Comparison of ENCODE assay signal across 11 mouse cellular contexts in genomic region chr11:19987756-19988091, GRCm38 (mm10).
DNase-seq lines count a peak whose midpoint lies in the region; ATAC-seq and TF ChIP-seq lines count a peak whose summit lies in the region.
"Had no signal": no experiment of that assay in that cellular context is flagged by ENCODE, and none has a peak within 500 bp of the region (broad histone marks: within the 10 kb centered on the region; RNA-seq: fewer than 3 reads in every experiment).

No protein-coding gene starts in this region.

- no peak for ATAC-seq in liver, embryonic 11.5 days (replicated peaks; ENCODE audit: low FRiP score)
- no peak for ATAC-seq in stomach, postnatal 0 days (ENCODE audit: low FRiP score, low TSS enrichment)
- no peak for ATAC-seq in hindbrain, embryonic 13.5 days (ENCODE audit: low FRiP score)

- H3K9me3 ChIP-seq in liver, embryonic 11.5 days (ENCODE audit: control insufficient read depth, low read length): no peaks in the 10 kb centered on the region
- H3K9me3 ChIP-seq in stomach, postnatal 0 days (ENCODE audit: control insufficient read depth, low read length): no peaks in the 10 kb centered on the region
- no peaks in the 10 kb centered on the region for H3K9me3 ChIP-seq in hindbrain, embryonic 13.5 days
- H3K9me3 ChIP-seq: hindbrain, embryonic 12.5 days had no signal

- no peak for TF ChIP-seq CTCF in liver, adult 2 months (IDR thresholded peaks at IDR 0.05; ENCODE audit: low read depth, low read length)
- no peak for TF ChIP-seq CTCF in stomach, postnatal 0 days (IDR thresholded peaks at IDR 0.05; ENCODE audit: low read depth)

- peaks cover 12% of the 10 kb centered on the region; the same call in 1 of the 2 replicates for H3K79me2 ChIP-seq in liver, adult 2 months (ENCODE audit: control insufficient read depth, insufficient read depth, low read length)

- no peak for TF ChIP-seq EP300 in stomach, postnatal 0 days (optimal IDR thresholded peaks at IDR 0.05)

- H3K36me3 ChIP-seq in liver, adult 2 months (ENCODE audit: control insufficient read depth, insufficient read depth, low read length): no peaks in the 10 kb centered on the region
- H3K36me3 ChIP-seq in liver, embryonic 11.5 days (ENCODE audit: control insufficient read depth, insufficient read depth, low read length): no peaks in the 10 kb centered on the region
- H3K36me3 ChIP-seq in stomach, postnatal 0 days (ENCODE audit: control insufficient read depth, insufficient read depth, low read length): no peaks in the 10 kb centered on the region
- H3K36me3 ChIP-seq in hindbrain, embryonic 13.5 days: no peaks in the 10 kb centered on the region
- H3K36me3 ChIP-seq: hindbrain, embryonic 12.5 days had no signal

- peak overlapping the region; percentile 75 for H3K27ac ChIP-seq in liver, adult 2 months (replicated peaks; ENCODE audit: insufficient read depth, low read depth, low read length)
- no peak overlapping the region for H3K27ac ChIP-seq in liver, embryonic 11.5 days (ENCODE audit: low read depth, low read length)
- no peak overlapping the region for H3K27ac ChIP-seq in stomach, postnatal 0 days (replicated peaks)
- no peak overlapping the region for H3K27ac ChIP-seq in hindbrain, embryonic 13.5 days
- H3K27ac ChIP-seq: hindbrain, embryonic 12.5 days; macrophage had no signal

- peaks cover 24% of the 10 kb centered on the region for H3K4me1 ChIP-seq in liver, adult 2 months (ENCODE audit: control insufficient read depth, insufficient read depth, low read length)
- H3K4me1 ChIP-seq in liver, embryonic 11.5 days (replicated peaks; ENCODE audit: control insufficient read depth, insufficient read depth, low read length): peaks cover 68% of the 10 kb centered on the region
- H3K4me1 ChIP-seq in stomach, postnatal 0 days (replicated peaks; ENCODE audit: control insufficient read depth, insufficient read depth): peaks cover 11% of the 10 kb centered on the region
- peaks cover 46% of the 10 kb centered on the region for H3K4me1 ChIP-seq in hindbrain, embryonic 13.5 days (replicated peaks)

- no peaks in the 10 kb centered on the region for H3K27me3 ChIP-seq in liver, adult 2 months (ENCODE audit: control insufficient read depth, insufficient read depth, low read length)
- no peaks in the 10 kb centered on the region for H3K27me3 ChIP-seq in liver, embryonic 11.5 days (replicated peaks; ENCODE audit: control insufficient read depth, insufficient read depth, low read length)
- H3K27me3 ChIP-seq in stomach, postnatal 0 days (ENCODE audit: control insufficient read depth, insufficient read depth, low read length): no peaks in the 10 kb centered on the region
- no peaks in the 10 kb centered on the region for H3K27me3 ChIP-seq in hindbrain, embryonic 13.5 days
- H3K27me3 ChIP-seq: hindbrain, embryonic 12.5 days had no signal

- WGBS in liver, adult 2 months: 7% methylated on average over 9 of the region's 9 CpGs
- 23% methylated on average over 9 of the region's 9 CpGs for WGBS in liver, embryonic 11.5 days
- 21% methylated on average over 9 of the region's 9 CpGs for WGBS in stomach, postnatal 0 days
- 12% methylated on average over 9 of the region's 9 CpGs for WGBS in hindbrain, embryonic 13.5 days

- TF ChIP-seq POLR2A in liver, adult 2 months (IDR thresholded peaks at IDR 0.05; ENCODE audit: extremely low read depth, insufficient read depth, low read length): no peak

- H3K4me3 ChIP-seq in liver, adult 2 months (ENCODE audit: insufficient read depth, low read depth, low read length): no peak overlapping the region
- no peak overlapping the region for H3K4me3 ChIP-seq in liver, embryonic 11.5 days (ENCODE audit: low read depth, low read length)
- no peak overlapping the region for H3K4me3 ChIP-seq in stomach, postnatal 0 days (ENCODE audit: low read depth, low read length)
- no peak overlapping the region for H3K4me3 ChIP-seq in hindbrain, embryonic 13.5 days
- H3K4me3 ChIP-seq: hindbrain, embryonic 12.5 days had no signal

- H3K4me2 ChIP-seq in liver, embryonic 11.5 days: peak overlapping the region; percentile 50
- no peak overlapping the region for H3K4me2 ChIP-seq in stomach, postnatal 0 days (replicated peaks; ENCODE audit: low read depth)
- no peak overlapping the region for H3K4me2 ChIP-seq in hindbrain, embryonic 13.5 days
- H3K4me2 ChIP-seq: hindbrain, embryonic 12.5 days had no signal

- peak; percentile 40 for DNase-seq in liver, adult 2 months (ENCODE audit: extremely low read depth, low read depth, low spot score)
- no peak for DNase-seq in liver
- DNase-seq in induced T-regulatory cell, adult 2 months (ENCODE audit: low read depth): peak; percentile 47
- no peak for DNase-seq in liver, embryonic 11.5 days (ENCODE audit: low spot score)
- DNase-seq in stomach, postnatal 0 days (ENCODE audit: low spot score): peak; percentile 13
- DNase-seq in urinary bladder, adult 18-20 months (ENCODE audit: low spot score in 2 of 2): no peak
- DNase-seq: adrenal gland, postnatal 25 days; cerebellum, adult 9-10 months had no signal

- no peak overlapping the region for H3K9ac ChIP-seq in liver, adult 2 months (ENCODE audit: low read depth, low read length)
- H3K9ac ChIP-seq in liver, embryonic 11.5 days (ENCODE audit: low read depth, low read length): no peak overlapping the region
- no peak overlapping the region for H3K9ac ChIP-seq in stomach, postnatal 0 days (ENCODE audit: low read length)
- H3K9ac ChIP-seq in hindbrain, embryonic 13.5 days: no peak overlapping the region
- H3K9ac ChIP-seq: hindbrain, embryonic 12.5 days had no signal

Comparison
In these comparisons a context has a peak if more than half of its experiments do, and no peak if none do; other contexts are left out.
1. DNase-seq: peak in liver, adult 2 months (single experiment), induced T-regulatory cell, adult 2 months (single experiment) and stomach, postnatal 0 days (single experiment); none in liver (single experiment), liver, embryonic 11.5 days (single experiment) and urinary bladder, adult 18-20 months (0 of 2).